Mouse (Mus musculus) cerebellum, adult 11 months (tissue): ENCODE measurements at regions not wholly inside any gene's neighbourhood (a gene's known extent, or its start where the extent isn't known, plus 50 kb on each side); places are given as distances from the start of the nearest gene placed in this dataset.
A peak's percentile ranks its signal among the peaks of the same experiment; 100 is the strongest.
"Not testable (repeated sequence)": the region's sequence is repeated elsewhere in the genome, so short reads cannot be mapped to it uniquely, and the experiment has no call there.

Source experiments
- DNase-seq: peaks from one replicate; pipeline ENCODE4 v3.0.0; 2022

- no peak for DNase-seq
Observed at GRCm38 (mm10) chr1:73641456-73641855, 482.8 kb downstream of the Tns1 start.

- DNase-seq: no peak
Observed at GRCm38 (mm10) chr1:73640726-73641451, 483.4 kb downstream of the Tns1 start.

GRCm38 (mm10) chr1:73635709-73636108 lies 488.5 kb downstream of the Tns1 start:
- no peak for DNase-seq

- DNase-seq: no peak
Observed at GRCm38 (mm10) chr1:73634871-73635270, 489.4 kb downstream of the Tns1 start.

DNA sequence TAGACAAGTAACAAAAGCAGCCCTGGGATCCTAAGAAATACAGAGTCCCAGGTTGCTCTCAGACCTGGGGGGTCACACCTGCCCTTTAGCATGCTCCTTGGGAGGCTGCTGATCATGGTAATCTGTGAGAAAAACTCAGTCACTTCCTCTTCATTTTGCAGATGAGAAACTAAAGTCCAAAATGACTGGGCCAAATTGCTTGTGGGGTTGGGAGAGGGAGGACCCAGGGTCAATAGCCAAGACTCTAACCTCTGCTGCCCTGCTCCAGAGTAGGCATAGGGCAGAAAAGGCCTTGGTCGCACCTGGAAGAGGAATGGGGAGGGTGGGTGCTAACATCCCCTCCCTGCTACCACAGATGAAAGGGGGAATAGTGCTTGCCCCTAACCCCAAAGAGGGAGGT lies 491.2 kb downstream of the Tns1 start:
- no peak for DNase-seq

DNA sequence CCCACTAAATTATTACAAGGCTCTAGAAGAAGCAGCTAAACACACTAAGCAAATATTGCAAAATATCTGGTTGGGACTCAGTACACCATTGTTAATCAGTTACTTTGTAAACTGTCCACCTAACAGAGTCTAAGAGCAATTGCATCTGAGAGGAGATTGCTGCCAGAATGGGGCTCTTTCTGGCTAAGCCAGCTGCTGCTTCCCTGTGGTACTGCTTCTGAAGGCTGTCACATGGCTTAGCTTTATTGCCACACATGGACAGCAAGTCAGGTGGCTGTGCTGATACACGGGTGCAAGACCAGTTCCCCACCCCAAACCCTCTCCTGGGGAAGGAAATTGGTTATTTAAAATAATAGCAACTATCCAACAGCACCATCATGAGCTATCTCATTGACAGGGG lies 493.9 kb downstream of the Tns1 start:
- no peak for DNase-seq

GRCm38 (mm10) chr1:73625365-73625764 lies 498.9 kb downstream of the Tns1 start:
- no peak for DNase-seq

- DNase-seq: not testable (repeated sequence)
Observed at GRCm38 (mm10) chr1:73621121-73621520, 503.1 kb downstream of the Tns1 start.

GRCm38 (mm10) chr1:73618551-73619170 lies 505.6 kb downstream of the Tns1 start:
- DNase-seq: peak; percentile 51

DNA sequence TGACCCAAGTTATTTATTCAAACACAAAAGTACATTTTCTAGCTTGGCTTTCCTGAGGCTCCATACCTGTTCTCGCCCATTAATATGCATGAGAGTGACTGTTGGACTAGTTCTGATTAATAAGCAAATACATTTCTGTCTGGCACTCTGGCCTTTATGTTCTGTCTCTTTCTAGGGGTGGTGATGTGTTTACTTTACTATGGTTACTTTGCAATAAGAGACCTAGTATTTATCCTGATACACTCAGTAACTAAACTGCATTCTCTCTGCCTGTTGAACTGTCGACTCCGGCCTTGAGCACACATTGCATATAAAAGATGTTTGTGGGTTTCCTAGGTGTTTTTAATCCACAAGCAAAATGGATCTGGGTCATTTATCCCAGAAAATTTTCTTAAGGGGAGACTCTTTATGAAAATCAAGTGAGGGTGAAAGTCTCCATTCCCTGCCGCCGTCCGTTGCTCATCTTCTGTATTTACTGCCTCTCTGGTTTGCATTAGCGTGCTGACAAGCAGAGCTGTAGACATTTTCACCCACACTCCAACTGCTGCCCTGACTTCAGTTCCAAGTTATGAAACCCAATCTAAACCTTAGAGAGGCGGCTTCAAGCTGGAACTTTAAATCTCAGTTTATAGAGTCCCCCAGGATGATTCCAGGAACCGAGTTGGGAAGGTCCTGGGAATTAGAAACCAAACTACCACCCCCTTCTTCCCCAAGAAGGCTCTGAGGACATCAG lies 530.4 kb downstream of the Tns1 start:
- no peak for DNase-seq

DNA sequence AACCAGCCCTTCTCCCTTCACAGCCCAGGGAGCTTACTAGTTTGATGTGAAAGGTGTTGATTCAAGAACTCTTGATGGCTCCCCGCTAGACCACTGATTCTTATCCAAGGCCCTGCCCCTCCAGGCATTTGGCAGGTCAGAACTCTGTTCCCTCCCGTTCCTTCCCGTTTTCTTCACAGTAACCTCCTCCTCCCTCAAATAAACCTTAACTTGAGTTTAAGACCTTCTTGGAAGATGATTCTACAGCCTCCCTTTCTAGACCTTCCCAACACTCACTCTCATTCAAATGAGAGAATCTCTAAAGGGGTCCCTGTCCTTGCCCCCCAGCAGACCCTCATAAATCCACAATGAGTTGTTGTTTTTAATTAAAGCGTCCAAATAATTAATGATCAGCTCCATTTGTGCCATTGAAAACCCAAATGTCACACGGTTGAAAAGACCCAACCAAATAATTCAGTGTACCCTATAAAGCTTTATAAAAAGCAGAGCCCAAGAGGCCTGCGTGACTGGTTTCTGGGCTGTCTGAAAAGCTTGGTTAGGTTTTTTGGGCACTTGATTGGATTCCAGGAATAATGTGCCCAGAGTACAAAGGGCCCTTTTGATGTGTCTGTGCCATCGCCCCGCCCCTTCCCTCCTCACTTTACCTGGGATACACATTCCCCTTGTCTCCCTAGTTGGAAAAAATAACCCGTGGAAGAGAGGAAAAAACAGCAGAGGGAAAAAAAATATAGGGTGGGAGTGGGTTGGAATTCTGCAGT lies 532.7 kb downstream of the Tns1 start:
- DNase-seq: no peak

GRCm38 (mm10) chr1:73579680-73580079 lies 544.6 kb downstream of the Tns1 start:
- no peak for DNase-seq

DNA sequence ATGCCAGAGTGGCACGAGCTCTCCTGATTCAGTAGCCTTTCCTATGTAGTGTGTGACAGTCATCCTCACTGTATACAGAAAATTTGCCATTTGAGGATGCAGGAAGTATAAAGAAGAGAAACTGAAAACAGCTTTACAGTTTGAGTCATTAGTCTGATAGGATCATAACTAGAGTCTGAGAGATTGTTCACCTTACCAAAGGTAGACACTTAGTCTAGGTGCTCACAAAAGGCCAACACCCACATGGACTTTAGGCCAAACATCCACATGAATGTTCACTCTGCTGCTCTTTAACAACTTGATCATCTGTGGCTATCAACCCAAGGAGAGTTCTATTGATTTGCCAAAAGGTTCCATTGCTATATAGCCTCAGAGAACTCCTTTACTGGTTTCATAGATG lies 547.2 kb downstream of the Tns1 start:
- no peak for DNase-seq

GRCm38 (mm10) chr1:73575694-73576093 lies 548.6 kb downstream of the Tns1 start:
- DNase-seq: no peak

DNA sequence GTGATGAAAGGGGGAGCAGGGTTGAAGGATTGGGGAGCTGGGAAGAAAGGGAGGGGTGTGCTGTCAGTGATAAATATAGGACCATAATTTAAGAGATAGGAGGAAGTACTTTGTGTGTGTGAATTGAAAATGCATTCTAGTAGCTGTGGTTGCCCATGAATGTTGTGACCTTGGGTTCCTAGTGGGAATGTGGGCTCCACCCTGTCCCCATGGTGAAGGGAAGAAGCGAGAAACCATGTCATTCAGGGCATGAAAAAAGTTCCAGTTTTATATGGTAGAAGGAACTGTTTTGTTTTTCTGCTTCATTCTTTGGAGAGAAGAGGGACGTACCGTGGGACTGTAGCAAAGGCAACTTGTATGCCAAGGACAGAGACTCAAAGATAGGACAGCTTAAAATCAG lies 553.3 kb downstream of the Tns1 start:
- no peak for DNase-seq

DNA sequence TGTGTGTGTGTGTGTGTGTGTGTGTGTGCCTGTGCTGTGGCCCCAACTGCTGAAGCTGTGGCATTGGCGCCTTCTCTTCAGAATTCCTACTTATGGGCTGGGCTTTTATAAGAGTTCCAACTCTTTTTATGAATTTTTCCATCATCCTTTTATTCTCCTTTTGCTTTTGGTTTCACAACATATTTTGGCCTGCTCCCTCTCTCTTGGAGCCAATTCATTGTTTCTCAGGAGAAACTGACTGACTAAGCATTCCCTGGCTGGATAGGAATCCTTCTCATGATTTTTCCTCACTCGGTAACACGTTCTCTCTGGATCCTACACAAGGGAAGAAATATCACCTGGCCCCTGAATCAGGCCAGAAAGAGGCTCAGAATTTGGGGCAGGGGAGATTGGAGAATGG lies 551.1 kb upstream of the Tnp1 start:
- DNase-seq: no peak

DNA sequence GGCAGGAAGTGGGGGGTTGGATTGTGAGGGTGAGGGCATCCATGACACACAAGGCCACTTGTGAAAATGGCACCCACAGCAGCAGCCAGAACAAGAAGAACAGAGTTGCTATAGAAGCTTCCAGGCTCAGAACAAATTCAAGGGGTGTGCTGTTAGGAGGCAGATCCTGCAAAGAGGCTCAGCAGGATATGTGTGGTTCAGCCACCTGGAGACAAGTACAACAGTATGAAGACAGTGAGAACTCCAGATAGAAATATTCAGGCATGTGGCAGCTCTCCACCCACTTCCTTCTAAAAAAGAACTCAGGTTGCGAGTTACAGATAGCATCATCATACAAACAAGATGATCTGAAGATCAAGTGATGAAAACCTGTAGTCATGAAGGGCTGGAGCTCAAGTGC lies 544.9 kb upstream of the Tnp1 start:
- DNase-seq: no peak

DNA sequence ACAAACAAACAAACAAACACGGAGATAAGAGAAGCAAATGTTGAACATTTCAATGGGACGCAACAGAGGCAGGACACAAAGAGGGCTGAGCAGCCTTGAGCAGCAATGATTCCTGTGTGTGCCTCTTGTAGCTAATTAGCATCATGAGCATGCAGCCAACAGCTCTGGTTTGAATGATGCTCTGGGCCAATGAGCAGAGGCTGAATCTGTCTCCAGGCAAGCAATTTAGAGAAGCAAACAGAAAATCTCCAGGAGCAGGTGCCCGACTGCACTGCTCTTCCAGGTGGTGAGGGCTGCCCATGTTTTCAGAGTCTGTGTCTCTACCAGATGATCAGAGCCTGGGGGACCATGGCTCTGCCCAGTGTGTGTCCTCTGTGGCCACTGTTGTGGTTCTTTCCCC lies 532.2 kb upstream of the Tnp1 start:
- DNase-seq: peak; percentile 22

GRCm38 (mm10) chr1:73545401-73545800 lies 529.7 kb upstream of the Tnp1 start:
- DNase-seq: no peak

GRCm38 (mm10) chr1:73541371-73541770 lies 525.7 kb upstream of the Tnp1 start:
- no peak for DNase-seq

DNA sequence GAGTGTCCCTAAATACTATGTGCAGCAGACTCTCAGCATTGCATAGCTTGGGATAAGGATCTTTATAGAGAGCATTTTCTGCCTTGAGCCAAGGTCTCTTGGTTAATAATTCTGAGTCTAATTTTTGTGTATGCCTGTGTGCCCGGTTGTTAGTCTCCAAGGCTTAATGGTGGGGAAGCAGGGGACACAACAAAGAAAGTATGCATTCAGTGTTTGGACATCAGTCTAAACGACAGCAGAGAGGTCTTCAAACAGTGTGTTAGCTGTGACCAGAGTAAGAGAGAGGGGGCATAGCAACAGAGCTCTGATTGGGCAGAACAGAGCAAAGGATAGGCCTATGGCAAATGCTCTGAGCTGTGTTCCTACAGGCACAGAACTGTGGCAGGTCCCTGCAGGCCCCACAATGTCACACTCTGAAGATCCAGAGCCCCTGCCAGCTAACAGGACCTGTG lies 522.7 kb upstream of the Tnp1 start:
- no peak for DNase-seq

DNA sequence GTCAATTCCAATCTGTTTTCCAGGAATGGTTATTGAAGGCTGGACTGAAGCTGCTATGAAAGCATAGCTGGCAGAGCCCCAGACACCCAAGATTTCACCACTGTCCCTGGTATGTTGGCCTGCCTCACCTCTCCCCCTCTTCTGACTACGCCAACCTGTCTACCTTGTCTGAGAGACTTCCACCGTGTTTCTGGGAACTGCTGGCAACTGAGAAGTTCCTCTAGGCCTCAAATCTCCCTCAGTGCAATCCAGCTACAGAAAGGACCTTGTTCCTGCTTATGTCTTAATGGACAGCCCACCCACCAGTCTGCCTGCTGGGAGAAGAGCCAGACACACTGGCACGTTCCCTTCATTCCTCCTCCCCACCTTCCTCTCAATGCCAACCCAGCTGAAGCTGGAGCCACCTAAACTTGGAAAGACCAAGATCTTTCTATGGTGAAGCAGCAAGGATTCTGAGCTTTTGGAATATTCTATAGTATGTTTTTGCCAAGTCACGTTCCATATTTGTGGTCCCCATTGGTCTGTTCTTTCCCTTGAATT lies 520.1 kb upstream of the Tnp1 start:
- DNase-seq: no peak

GRCm38 (mm10) chr1:73533526-73533925 lies 517.8 kb upstream of the Tnp1 start:
- no peak for DNase-seq
